Mouse (Mus musculus) heart, embryonic 13.5 days (tissue): ENCODE results near the gene Eno2. TPM values are rescaled to one million over a fixed set of nuclear protein-coding genes. Genes with fewer than 3 reads are reported as not detected.

Experiments
- ATAC-seq: fragments of 200-750 bp; cut with Nextera tagmentation; 2 replicates; pipeline ENCODE4 v1.8.0; 2017; ENCODE audit warnings: moderate TSS enrichment; ENCODE audit not compliant: insufficient number of reproducible peaks, low FRiP score, low TSS enrichment; ENCODE audit errors: extremely low read depth
- H3K27ac ChIP-seq: fragments of 300-500 bp; sonication (generic); replicated peaks from 2 replicates; pipeline ENCODE4 v1.5.1; 2015; ENCODE audit warnings: moderate library complexity, mild to moderate bottlenecking, inconsistent platforms
- H3K27me3 ChIP-seq: fragments of 300-500 bp; sonication (generic); replicated peaks from 2 replicates; pipeline ENCODE4 v1.6.1; 2015; ENCODE audit warnings: mild to moderate bottlenecking, inconsistent platforms
- H3K36me3 ChIP-seq: fragments of 300-500 bp; sonication (generic); 2 replicates; pipeline ENCODE4 v1.6.1; 2015; ENCODE audit warnings: mild to moderate bottlenecking, inconsistent platforms
- H3K4me1 ChIP-seq: fragments of 300-500 bp; sonication (generic); 2 replicates; pipeline ENCODE4 v1.6.1; 2015; ENCODE audit warnings: inconsistent platforms
- H3K4me2 ChIP-seq: fragments of 300-500 bp; sonication (generic); 2 replicates; pipeline ENCODE4 v1.6.1; 2015; ENCODE audit warnings: inconsistent platforms, mild to moderate bottlenecking, moderate library complexity
- H3K4me3 ChIP-seq: fragments of 300-500 bp; sonication (generic); 2 replicates; pipeline ENCODE4 v1.5.1; 2015; ENCODE audit warnings: moderate library complexity, mild to moderate bottlenecking, inconsistent platforms
- H3K9ac ChIP-seq: fragments of 300-500 bp; sonication (generic); 2 replicates; pipeline ENCODE4 v1.6.1; 2015; ENCODE audit warnings: inconsistent platforms, mild to moderate bottlenecking, moderate library complexity
- H3K9me3 ChIP-seq: fragments of 300-500 bp; sonication (generic); 2 replicates; pipeline ENCODE4 v1.6.1; 2016; ENCODE audit warnings: inconsistent platforms
- WGBS: fragments of 180-500 bp; shearing (Covaris S2); methylation state at CpG from one replicate; pipeline ENCODE4 v1.1.7; 2015; ENCODE audit warnings: mixed read lengths; 5-methylcytosine and 5-hydroxymethylcytosine counted together
- polyA plus RNA-seq: library from polyadenylated mRNA; unstranded; fragments of >200 nt; fragmentation: Nextera tagmentation; extraction: Ambion mirVana; gene quantifications from 2 replicates; pipeline ENCODE4 v1.2.1, GENCODE M21; 2015

The Eno2 gene
- polyA plus RNA-seq, 1 experiment from 2014 or later: 4.6 TPM

DNA sequence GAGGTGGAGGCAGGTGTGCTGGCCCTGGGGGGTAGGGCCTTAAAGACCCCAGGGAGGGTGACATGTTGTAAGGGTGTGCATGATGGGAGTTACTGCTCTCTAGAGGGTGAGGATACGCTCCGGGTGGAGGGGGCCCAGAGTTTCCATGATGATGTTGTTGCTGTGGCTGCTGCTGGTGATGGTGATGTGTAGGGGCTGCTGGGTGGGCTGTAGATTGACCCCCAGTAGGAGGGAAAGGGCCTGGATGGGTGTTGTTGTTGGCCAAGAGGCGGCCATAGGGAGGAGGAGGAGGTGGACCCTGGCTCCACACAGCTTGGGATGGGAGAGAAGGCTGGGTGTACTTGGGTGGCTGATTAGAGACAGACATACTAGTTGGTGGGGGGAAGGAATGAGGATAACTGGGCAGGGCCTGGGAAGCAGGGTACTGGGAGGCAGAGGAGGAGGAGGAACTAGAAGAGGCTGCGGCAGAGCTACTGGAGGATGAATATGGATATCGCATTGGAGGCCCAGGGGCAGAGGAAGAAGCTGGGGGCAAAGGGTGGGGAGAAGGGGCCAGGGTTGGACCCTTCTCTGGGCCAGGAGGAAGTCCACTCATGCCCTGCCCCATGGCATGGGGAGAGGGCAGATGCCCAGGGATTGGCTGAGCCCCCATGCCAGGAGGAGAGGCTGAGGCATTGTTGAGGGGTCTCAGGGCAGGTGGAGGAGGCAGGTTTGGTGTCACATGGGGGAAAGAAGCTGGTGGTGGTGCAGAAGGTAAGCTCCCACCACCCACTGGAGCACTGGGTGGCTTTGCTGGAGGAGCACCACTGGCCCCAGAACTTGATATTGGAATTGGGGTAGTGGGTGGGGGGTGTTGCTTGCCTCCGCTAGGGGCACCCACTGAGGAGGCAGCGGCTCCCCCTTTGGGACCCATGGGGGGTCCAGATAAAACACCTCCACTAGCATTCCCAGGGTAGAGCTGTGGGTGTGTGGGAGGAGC, 22.5 kb downstream of the Eno2 start:
- ATAC-seq: no peak
- peak overlapping the region; percentile 98 for H3K4me2 ChIP-seq
- H3K4me1 ChIP-seq: peaks cover 28% of the 10 kb centered on the region
- H3K27me3 ChIP-seq: no peaks in the 10 kb centered on the region
- H3K9ac ChIP-seq: peak overlapping the region; percentile 96
- WGBS: 86% methylated on average over 7 of the region's 7 CpGs
- peak overlapping the region; percentile 68 for H3K4me3 ChIP-seq
- no peaks in the 10 kb centered on the region for H3K9me3 ChIP-seq
- H3K36me3 ChIP-seq: peaks cover 67% of the 10 kb centered on the region
- H3K27ac ChIP-seq: peak overlapping the region; percentile 89

DNA sequence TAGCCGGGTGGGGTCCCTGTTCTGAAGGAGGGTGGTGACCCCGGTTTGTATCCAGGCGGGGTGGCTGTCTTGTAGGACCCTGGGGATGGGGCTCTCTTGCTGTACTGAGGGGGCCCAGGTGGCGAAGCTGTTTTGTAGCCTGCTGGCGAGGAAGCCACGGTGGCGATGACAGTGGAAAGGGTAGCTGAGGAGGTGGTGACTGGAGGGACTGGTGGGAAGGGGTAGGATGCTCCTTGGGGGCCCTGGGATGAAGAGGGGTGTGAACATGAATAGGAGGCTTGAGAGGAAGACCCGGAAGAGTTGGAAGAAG, 23.2 kb downstream of the Eno2 start:
- Histone ChIP-seq H3K36me3 (peaks cover 66% of the 10 kb centered on the region), H3K4me3 (peak overlapping the region; percentile 68), H3K4me1 (peaks cover 33% of the 10 kb centered on the region), H3K27me3 (no peaks in the 10 kb centered on the region), H3K27ac (peak overlapping the region; percentile 89), H3K4me2 (peak overlapping the region; percentile 98), H3K9ac (peak overlapping the region; percentile 96), H3K9me3 (no peaks in the 10 kb centered on the region)
- WGBS: 19% methylated on average over 8 of the region's 8 CpGs
- no peak for ATAC-seq

DNA sequence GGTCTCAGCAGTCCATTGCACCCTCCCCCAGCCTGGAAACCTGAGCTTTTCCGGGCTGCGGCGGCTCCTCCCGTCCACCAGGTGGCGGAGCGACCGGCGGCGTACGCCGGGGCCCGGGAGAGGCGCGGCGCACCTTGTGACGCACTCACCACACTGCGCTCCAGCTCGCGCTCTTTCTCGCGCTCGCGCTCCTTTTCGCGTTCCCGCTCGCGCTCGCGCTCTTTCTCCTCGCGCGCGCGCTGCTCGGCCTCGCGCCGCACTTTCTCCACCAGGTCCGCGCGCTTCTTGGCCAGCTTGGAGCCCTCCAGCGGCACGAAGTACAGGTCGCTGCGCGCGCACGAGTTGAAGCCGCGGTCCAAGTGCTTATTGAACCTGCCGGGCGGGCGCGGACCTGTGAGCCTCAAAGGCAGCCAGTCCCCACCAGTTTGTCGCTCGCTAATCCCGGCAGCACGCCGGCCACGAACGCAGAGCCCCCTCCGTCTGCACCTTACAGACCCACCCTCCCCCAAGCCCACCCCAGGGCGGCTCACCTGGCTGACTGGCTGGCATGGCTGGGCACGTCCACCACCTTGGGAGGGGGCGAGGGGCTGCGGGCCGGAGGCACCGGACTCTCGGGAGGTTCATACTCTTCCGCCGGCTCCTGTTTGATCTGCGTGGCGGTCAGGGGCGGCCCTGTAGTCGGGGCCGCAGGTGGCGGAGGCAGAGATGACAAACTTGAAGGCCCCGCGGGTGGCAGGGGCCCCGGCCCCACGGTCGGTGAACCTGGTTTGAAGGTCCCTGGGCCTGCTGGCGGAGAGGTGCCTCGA, 23.8 kb downstream of the Eno2 start:
- peaks cover 63% of the 10 kb centered on the region for H3K36me3 ChIP-seq

GRCm38 (mm10) chr6:124744755-124745321, 24.6 kb downstream of the Eno2 start:
- peaks cover 38% of the 10 kb centered on the region for H3K4me1 ChIP-seq
- H3K4me3 ChIP-seq: peak overlapping the region; percentile 68
- no peak for ATAC-seq
- peak overlapping the region; percentile 89 for H3K27ac ChIP-seq
- peak overlapping the region; percentile 96 for H3K9ac ChIP-seq
- WGBS: 71% methylated on average over 26 of the region's 26 CpGs
- H3K4me2 ChIP-seq: peak overlapping the region; percentile 98
- peaks cover 61% of the 10 kb centered on the region for H3K36me3 ChIP-seq
- no peaks in the 10 kb centered on the region for H3K9me3 ChIP-seq
- no peaks in the 10 kb centered on the region for H3K27me3 ChIP-seq

More for the DNA sequence above, 23.8 kb downstream of the Eno2 start:
- 2% methylated on average over 85 of the region's 85 CpGs for WGBS
- Histone ChIP-seq H3K27ac (peak overlapping the region; percentile 89), H3K4me1 (peaks cover 33% of the 10 kb centered on the region), H3K4me2 (peak overlapping the region; percentile 98), H3K9ac (peak overlapping the region; percentile 96), H3K9me3 (no peaks in the 10 kb centered on the region), H3K4me3 (peak overlapping the region; percentile 68), H3K27me3 (no peaks in the 10 kb centered on the region)
- ATAC-seq: peak; percentile 77

GRCm38 (mm10) chr6:124743647-124744046, 25.8 kb downstream of the Eno2 start:
- Histone ChIP-seq H3K9me3 (no peaks in the 10 kb centered on the region), H3K4me1 (peaks cover 50% of the 10 kb centered on the region), H3K27ac (no peak overlapping the region), H3K27me3 (no peaks in the 10 kb centered on the region), H3K9ac (no peak overlapping the region), H3K4me3 (no peak overlapping the region), H3K36me3 (peaks cover 56% of the 10 kb centered on the region), H3K4me2 (no peak overlapping the region)
- no peak for ATAC-seq
- WGBS: 88% methylated on average over 8 of the region's 8 CpGs

DNA sequence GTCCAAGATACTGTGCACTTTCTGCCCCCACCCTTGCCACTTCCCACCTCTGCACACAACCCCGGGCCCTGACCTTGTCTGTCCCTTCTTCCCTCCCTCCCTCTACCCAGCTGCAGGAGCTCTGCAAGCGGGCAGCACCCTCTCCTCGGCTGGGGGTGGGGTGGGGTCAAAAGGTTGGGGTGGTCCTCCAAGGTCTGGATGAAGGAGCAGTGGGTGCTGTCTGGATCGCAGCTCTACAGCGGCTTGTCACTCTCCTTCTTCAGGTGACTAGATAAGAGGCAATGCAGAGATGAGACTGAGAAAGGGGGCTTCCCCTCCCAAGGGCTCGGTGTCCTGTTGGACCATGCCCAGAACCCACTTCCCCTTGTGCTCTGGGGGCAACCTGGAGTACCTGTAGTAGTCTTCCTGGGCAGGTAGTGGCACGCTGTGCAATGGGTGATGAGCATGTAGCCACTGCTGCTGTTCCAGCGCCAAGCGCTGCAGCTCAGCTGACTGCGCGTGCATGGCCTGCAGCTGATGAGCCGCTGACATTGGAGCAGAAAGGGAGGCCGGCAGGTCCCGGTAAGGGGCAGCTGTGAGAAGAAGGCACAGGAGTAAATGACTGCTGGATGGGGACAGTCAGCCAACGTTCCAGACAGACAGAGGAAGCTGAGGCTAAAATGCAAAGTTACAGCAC, 26.5 kb downstream of the Eno2 start:
- H3K4me1 ChIP-seq: peaks cover 55% of the 10 kb centered on the region
- no peak overlapping the region for H3K27ac ChIP-seq
- H3K27me3 ChIP-seq: no peaks in the 10 kb centered on the region
- H3K4me3 ChIP-seq: no peak overlapping the region
- H3K4me2 ChIP-seq: no peak overlapping the region
- no peak for ATAC-seq
- H3K36me3 ChIP-seq: peaks cover 49% of the 10 kb centered on the region
- H3K9me3 ChIP-seq: no peaks in the 10 kb centered on the region
- H3K9ac ChIP-seq: no peak overlapping the region
- 84% methylated on average over 15 of the region's 15 CpGs for WGBS

- Histone ChIP-seq H3K9ac (peak overlapping the region; percentile 94), H3K27ac (peak overlapping the region; percentile 99), H3K9me3 (no peaks in the 10 kb centered on the region), H3K4me3 (peak overlapping the region; percentile 72), H3K4me1 (peaks cover 53% of the 10 kb centered on the region), H3K36me3 (peaks cover 38% of the 10 kb centered on the region), H3K4me2 (peak overlapping the region; percentile 89), H3K27me3 (no peaks in the 10 kb centered on the region)
- ATAC-seq: no peak
- WGBS: 65% methylated on average over 3 of the region's 3 CpGs
Measured at GRCm38 (mm10) chr6:124741842-124742241, 27.6 kb downstream of the Eno2 start.

- H3K4me1 ChIP-seq: peaks cover 46% of the 10 kb centered on the region
- peak within 1 kb of the TSS; percentile 99 for H3K27ac ChIP-seq
- H3K4me3 ChIP-seq: peak within 1 kb of the TSS; percentile 72
- H3K9me3 ChIP-seq: no peaks in the 10 kb centered on the region
- H3K27me3 ChIP-seq: no peaks in the 10 kb centered on the region
- ATAC-seq: peak; percentile 40
- H3K4me2 ChIP-seq: peak within 1 kb of the TSS; percentile 89
- H3K9ac ChIP-seq: peak within 1 kb of the TSS; percentile 94
- H3K36me3 ChIP-seq: peaks cover 33% of the 10 kb centered on the region
- WGBS: under 1% methylated on average over 41 of the region's 41 CpGs
Measured at GRCm38 (mm10) chr6:124740888-124741761, 28.3 kb downstream of the Eno2 start, which contains the start of gene Grcc10. Gene Grcc10 (minus strand): TSS chr6:124741374.

- Histone ChIP-seq H3K27ac (peak overlapping the region; percentile 99), H3K4me3 (peak overlapping the region; percentile 72), H3K9me3 (no peaks in the 10 kb centered on the region), H3K36me3 (peaks cover 33% of the 10 kb centered on the region), H3K9ac (peak overlapping the region; percentile 94), H3K4me2 (peak overlapping the region; percentile 89), H3K4me1 (peaks cover 43% of the 10 kb centered on the region), H3K27me3 (no peaks in the 10 kb centered on the region)
- under 1% methylated on average over 29 of the region's 29 CpGs for WGBS
- ATAC-seq: peak; percentile 1; the same call in 1 of the 2 replicates
Measured at GRCm38 (mm10) chr6:124740211-124740887, 29.1 kb downstream of the Eno2 start.
